Mouse (Mus musculus): ENCODE data around the gene Pithd1. TPM values are rescaled to one million over a fixed set of nuclear protein-coding genes. Genes with fewer than 3 reads are reported as not detected.

The Pithd1 gene
- polyA plus RNA-seq, 1 experiment from 2014 or later, result 60.6 TPM

GRCm38 (mm10) chr4:135961709-135962108 lies 25.4 kb downstream of the Pithd1 start:
- Histone ChIP-seq H3K9me3 (ENCODE audit: control insufficient read depth, low read length) (no peaks in the 10 kb centered on the region), H3K27me3 (ENCODE audit: control insufficient read depth, insufficient read depth, low read length) (no peaks in the 10 kb centered on the region), H3K4me3 (ENCODE audit: low read depth, low read length) (no peak overlapping the region), H3K4me1 (replicated peaks; ENCODE audit: control insufficient read depth, insufficient read depth, low read length) (peaks cover 3% of the 10 kb centered on the region; the same call in 1 of the 2 replicates), H3K9ac (ENCODE audit: low read depth, low read length) (no peak overlapping the region), H3K36me3 (ENCODE audit: control insufficient read depth, insufficient read depth, low read length) (no peaks in the 10 kb centered on the region), H3K27ac (ENCODE audit: low read depth, low read length) (no peak overlapping the region), H3K4me2 (replicated peaks; ENCODE audit: low read depth, low read length) (no peak overlapping the region)
- ATAC-seq (ENCODE audit: low FRiP score) (no peak), DNase-seq (ENCODE audit: low spot score) (no peak)
- WGBS, result 83% methylated on average over 5 of the region's 5 CpGs

DNA sequence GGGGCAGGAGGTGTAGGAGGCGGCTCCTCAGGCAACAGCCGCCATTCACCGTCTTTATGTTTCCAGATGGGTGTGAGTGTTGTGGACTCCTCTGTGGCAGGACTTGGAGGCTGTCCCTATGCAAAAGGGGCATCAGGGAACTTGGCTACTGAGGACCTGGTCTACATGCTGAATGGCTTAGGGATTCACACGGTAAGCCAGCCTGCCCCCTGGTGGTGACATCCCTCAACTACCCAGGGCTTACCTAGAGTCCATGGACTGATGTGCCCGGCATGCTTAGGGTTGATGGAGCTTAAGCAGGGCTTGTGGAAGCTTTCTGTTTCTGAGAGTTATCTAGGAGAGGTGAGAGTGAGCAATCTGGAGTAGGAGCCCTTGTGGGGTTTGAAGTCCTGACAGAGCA lies 26.3 kb downstream of the Pithd1 start:
- H3K27me3 ChIP-seq (ENCODE audit: control insufficient read depth, insufficient read depth, low read length), result no peaks in the 10 kb centered on the region
- no peaks in the 10 kb centered on the region for H3K36me3 ChIP-seq (ENCODE audit: control insufficient read depth, insufficient read depth, low read length)
- H3K9me3 ChIP-seq (ENCODE audit: control insufficient read depth, low read length), result no peaks in the 10 kb centered on the region
- no peak overlapping the region for H3K4me2 ChIP-seq (replicated peaks; ENCODE audit: low read depth, low read length)
- no peak overlapping the region for H3K4me3 ChIP-seq (ENCODE audit: low read depth, low read length)
- peak; percentile 92 for DNase-seq (ENCODE audit: low spot score)
- H3K4me1 ChIP-seq (replicated peaks; ENCODE audit: control insufficient read depth, insufficient read depth, low read length), result peaks cover 3% of the 10 kb centered on the region; the same call in 1 of the 2 replicates
- no peak overlapping the region for H3K9ac ChIP-seq (ENCODE audit: low read depth, low read length)
- ATAC-seq (ENCODE audit: low FRiP score), result 0 out of 2 replicates have a peak, but pooled peaks have one; percentile 25
- no peak overlapping the region for H3K27ac ChIP-seq (ENCODE audit: low read depth, low read length)
- WGBS, result 26% methylated on average over 5 of the region's 5 CpGs

- Histone ChIP-seq H3K9me3 (ENCODE audit: control insufficient read depth, low read length) (no peaks in the 10 kb centered on the region), H3K4me1 (replicated peaks; ENCODE audit: control insufficient read depth, insufficient read depth, low read length) (no peaks in the 10 kb centered on the region), H3K9ac (ENCODE audit: low read depth, low read length) (no peak overlapping the region), H3K27me3 (ENCODE audit: control insufficient read depth, insufficient read depth, low read length) (no peaks in the 10 kb centered on the region), H3K36me3 (ENCODE audit: control insufficient read depth, insufficient read depth, low read length) (no peaks in the 10 kb centered on the region), H3K27ac (ENCODE audit: low read depth, low read length) (no peak overlapping the region), H3K4me2 (replicated peaks; ENCODE audit: low read depth, low read length) (no peak overlapping the region), H3K4me3 (ENCODE audit: low read depth, low read length) (no peak overlapping the region)
- 67% methylated on average over 8 of the region's 8 CpGs for WGBS
- DNase-seq (ENCODE audit: low spot score) (no peak), ATAC-seq (ENCODE audit: low FRiP score) (no peak)
Measured at GRCm38 (mm10) chr4:135958354-135958753, 28.7 kb downstream of the Pithd1 start.

- Histone ChIP-seq H3K4me3 (ENCODE audit: low read depth, low read length) (no peak overlapping the region), H3K27me3 (ENCODE audit: control insufficient read depth, insufficient read depth, low read length) (no peaks in the 10 kb centered on the region), H3K36me3 (ENCODE audit: control insufficient read depth, insufficient read depth, low read length) (no peaks in the 10 kb centered on the region; the same call in 1 of the 2 replicates), H3K9ac (ENCODE audit: low read depth, low read length) (no peak overlapping the region), H3K4me1 (replicated peaks; ENCODE audit: control insufficient read depth, insufficient read depth, low read length) (no peaks in the 10 kb centered on the region), H3K27ac (ENCODE audit: low read depth, low read length) (no peak overlapping the region), H3K4me2 (replicated peaks; ENCODE audit: low read depth, low read length) (no peak overlapping the region), H3K9me3 (ENCODE audit: control insufficient read depth, low read length) (no peaks in the 10 kb centered on the region)
- ATAC-seq (ENCODE audit: low FRiP score) (no peak), DNase-seq (ENCODE audit: low spot score) (no peak)
- 87% methylated on average over 9 of the region's 9 CpGs for WGBS
Measured at GRCm38 (mm10) chr4:135955886-135956285, 31.2 kb downstream of the Pithd1 start.

DNA sequence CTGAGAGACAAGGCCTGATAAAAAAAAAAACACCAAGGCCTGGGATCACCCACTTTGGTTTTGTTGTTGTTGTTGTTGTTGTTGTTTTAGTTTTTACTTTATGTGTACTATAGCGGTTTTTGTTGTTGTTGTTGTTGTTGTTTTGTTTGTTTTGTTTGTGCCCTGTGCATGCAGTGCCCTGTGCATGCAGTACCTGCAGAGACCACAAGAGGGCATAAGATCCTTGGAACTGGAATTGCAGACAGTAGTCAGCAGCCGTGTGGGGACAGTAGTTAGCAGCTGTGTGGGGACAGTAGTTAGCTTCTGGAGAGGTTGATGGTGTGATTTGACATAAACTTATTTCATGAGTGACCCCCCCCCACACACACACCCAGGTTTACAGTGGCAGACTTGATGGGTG lies 32.8 kb downstream of the Pithd1 start:
- no peak overlapping the region for H3K4me2 ChIP-seq (replicated peaks; ENCODE audit: low read depth, low read length)
- H3K36me3 ChIP-seq (ENCODE audit: control insufficient read depth, insufficient read depth, low read length), result no peaks in the 10 kb centered on the region; the same call in 1 of the 2 replicates
- H3K4me1 ChIP-seq (replicated peaks; ENCODE audit: control insufficient read depth, insufficient read depth, low read length), result no peaks in the 10 kb centered on the region
- no peak overlapping the region for H3K4me3 ChIP-seq (ENCODE audit: low read depth, low read length)
- no peak overlapping the region for H3K27ac ChIP-seq (ENCODE audit: low read depth, low read length)
- WGBS, result 22% methylated on average over 2 of the region's 2 CpGs
- DNase-seq (ENCODE audit: low spot score) (peak; percentile 88), ATAC-seq (ENCODE audit: low FRiP score) (peak; percentile 69)
- no peak overlapping the region for H3K9ac ChIP-seq (ENCODE audit: low read depth, low read length)
- no peaks in the 10 kb centered on the region for H3K9me3 ChIP-seq (ENCODE audit: control insufficient read depth, low read length)
- H3K27me3 ChIP-seq (ENCODE audit: control insufficient read depth, insufficient read depth, low read length), result no peaks in the 10 kb centered on the region

- Histone ChIP-seq H3K27me3 (ENCODE audit: control insufficient read depth, insufficient read depth, low read length) (no peaks in the 10 kb centered on the region), H3K4me3 (ENCODE audit: low read depth, low read length) (no peak overlapping the region), H3K9ac (ENCODE audit: low read depth, low read length) (no peak overlapping the region), H3K4me1 (replicated peaks; ENCODE audit: control insufficient read depth, insufficient read depth, low read length) (no peaks in the 10 kb centered on the region), H3K4me2 (replicated peaks; ENCODE audit: low read depth, low read length) (no peak overlapping the region), H3K27ac (ENCODE audit: low read depth, low read length) (no peak overlapping the region), H3K36me3 (ENCODE audit: control insufficient read depth, insufficient read depth, low read length) (no peaks in the 10 kb centered on the region; the same call in 1 of the 2 replicates), H3K9me3 (ENCODE audit: control insufficient read depth, low read length) (no peaks in the 10 kb centered on the region)
- ATAC-seq (ENCODE audit: low FRiP score) (no peak), DNase-seq (ENCODE audit: low spot score) (no peak)
- 95% methylated on average over 3 of the region's 3 CpGs for WGBS
Measured at GRCm38 (mm10) chr4:135953179-135953578, 33.9 kb downstream of the Pithd1 start.

GRCm38 (mm10) chr4:135951505-135951904 lies 35.6 kb downstream of the Pithd1 start:
- H3K4me1 ChIP-seq (replicated peaks; ENCODE audit: control insufficient read depth, insufficient read depth, low read length), result no peaks in the 10 kb centered on the region
- no peak overlapping the region for H3K27ac ChIP-seq (ENCODE audit: low read depth, low read length)
- no peaks in the 10 kb centered on the region; the same call in 1 of the 2 replicates for H3K36me3 ChIP-seq (ENCODE audit: control insufficient read depth, insufficient read depth, low read length)
- 95% methylated on average over 3 of the region's 3 CpGs for WGBS
- no peaks in the 10 kb centered on the region for H3K9me3 ChIP-seq (ENCODE audit: control insufficient read depth, low read length)
- ATAC-seq (ENCODE audit: low FRiP score), result no peak
- H3K4me2 ChIP-seq (replicated peaks; ENCODE audit: low read depth, low read length), result no peak overlapping the region
- no peaks in the 10 kb centered on the region for H3K27me3 ChIP-seq (ENCODE audit: control insufficient read depth, insufficient read depth, low read length)
- no peak overlapping the region for H3K4me3 ChIP-seq (ENCODE audit: low read depth, low read length)
- no peak for DNase-seq (ENCODE audit: low spot score)
- no peak overlapping the region for H3K9ac ChIP-seq (ENCODE audit: low read depth, low read length)

DNA sequence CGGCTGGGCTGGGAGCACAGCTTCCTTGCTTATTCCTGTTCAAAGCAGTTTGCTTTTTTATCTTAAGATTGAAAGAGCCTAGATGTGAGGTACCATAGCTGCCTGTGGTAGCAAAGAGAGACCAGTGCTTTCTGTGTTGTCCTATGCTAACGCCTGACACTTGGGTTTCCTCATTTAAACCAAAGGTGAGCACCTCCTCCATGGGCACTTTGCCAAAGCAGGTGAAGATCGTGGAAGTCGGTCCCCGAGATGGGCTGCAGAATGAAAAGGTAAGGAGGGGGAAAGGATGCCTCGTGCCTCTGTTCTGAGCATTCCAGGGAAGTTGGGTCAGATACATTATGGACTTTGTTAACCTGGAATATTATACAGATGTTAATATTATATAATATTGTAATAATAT lies 36.7 kb downstream of the Pithd1 start:
- Histone ChIP-seq H3K4me1 (replicated peaks; ENCODE audit: control insufficient read depth, insufficient read depth, low read length) (no peaks in the 10 kb centered on the region; the same call in 1 of the 2 replicates), H3K4me2 (replicated peaks; ENCODE audit: low read depth, low read length) (no peak overlapping the region), H3K36me3 (ENCODE audit: control insufficient read depth, insufficient read depth, low read length) (no peaks in the 10 kb centered on the region; the same call in 1 of the 2 replicates), H3K27me3 (ENCODE audit: control insufficient read depth, insufficient read depth, low read length) (no peaks in the 10 kb centered on the region), H3K9ac (ENCODE audit: low read depth, low read length) (no peak overlapping the region), H3K27ac (ENCODE audit: low read depth, low read length) (no peak overlapping the region), H3K4me3 (ENCODE audit: low read depth, low read length) (no peak overlapping the region), H3K9me3 (ENCODE audit: control insufficient read depth, low read length) (no peaks in the 10 kb centered on the region)
- ATAC-seq (ENCODE audit: low FRiP score), result no peak
- 93% methylated on average over 6 of the region's 6 CpGs for WGBS
- no peak for DNase-seq (ENCODE audit: low spot score)

DNA sequence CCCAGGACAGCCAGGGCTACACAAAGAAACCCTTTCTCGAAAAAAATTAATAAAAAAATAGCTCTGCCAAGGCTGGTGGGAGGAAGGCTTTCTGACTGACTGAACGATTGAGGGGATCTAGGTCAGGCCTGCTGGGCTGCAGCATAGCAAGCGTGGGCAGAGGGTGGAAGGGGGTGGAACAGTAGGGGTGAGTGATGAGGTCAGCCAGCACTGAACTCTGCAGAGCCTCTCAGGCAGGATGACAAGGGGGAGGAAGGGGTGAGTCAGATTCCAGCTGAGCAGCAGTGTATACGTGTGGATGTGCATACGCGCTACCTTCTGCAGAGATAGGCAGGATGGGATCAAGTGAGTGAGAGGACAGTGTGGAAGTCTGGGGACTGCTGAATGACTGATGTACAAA lies 37.2 kb downstream of the Pithd1 start:
- H3K9ac ChIP-seq (ENCODE audit: low read depth, low read length), result no peak overlapping the region
- 64% methylated on average over 6 of the region's 6 CpGs for WGBS
- H3K27me3 ChIP-seq (ENCODE audit: control insufficient read depth, insufficient read depth, low read length), result no peaks in the 10 kb centered on the region
- no peak overlapping the region for H3K27ac ChIP-seq (ENCODE audit: low read depth, low read length)
- no peaks in the 10 kb centered on the region; the same call in 1 of the 2 replicates for H3K36me3 ChIP-seq (ENCODE audit: control insufficient read depth, insufficient read depth, low read length)
- no peaks in the 10 kb centered on the region; the same call in 1 of the 2 replicates for H3K4me1 ChIP-seq (replicated peaks; ENCODE audit: control insufficient read depth, insufficient read depth, low read length)
- ATAC-seq (ENCODE audit: low FRiP score) (no peak), DNase-seq (ENCODE audit: low spot score) (no peak)
- no peak overlapping the region for H3K4me3 ChIP-seq (ENCODE audit: low read depth, low read length)
- no peaks in the 10 kb centered on the region for H3K9me3 ChIP-seq (ENCODE audit: control insufficient read depth, low read length)
- H3K4me2 ChIP-seq (replicated peaks; ENCODE audit: low read depth, low read length), result no peak overlapping the region

All from hindbrain, embryonic 11.5 days (tissue).